Comparison of ENCODE assay signal across 25 mouse cellular contexts in genomic region chr10:108283418-108283817, GRCm38 (mm10). TPM values are rescaled to one million over a fixed set of nuclear protein-coding genes. Genes with fewer than 3 reads are reported as not detected.
DNase-seq lines count a peak whose midpoint lies in the region; ATAC-seq and TF ChIP-seq lines count a peak whose summit lies in the region.
"Had no signal": no experiment of that assay in that cellular context is flagged by ENCODE, and none has a peak within 500 bp of the region (broad histone marks: within the 10 kb centered on the region; RNA-seq: fewer than 3 reads in every experiment).

No protein-coding gene starts in this region.

- no peaks in the 10 kb centered on the region for H3K79me2 ChIP-seq in MEL (ENCODE audit: control insufficient read depth, insufficient read depth, low read length, poor library complexity)

- no peak overlapping the region for H3K4me3 ChIP-seq in hindbrain, embryonic 14.5 days (replicated peaks; ENCODE audit: low read length)
- no peak overlapping the region for H3K4me3 ChIP-seq in hindbrain, embryonic 11.5 days (ENCODE audit: low read depth, low read length)
- no peak overlapping the region for H3K4me3 ChIP-seq in MEL (ENCODE audit: control insufficient read depth in 1 of 2, insufficient read depth in 1 of 2, low read depth in 2 of 2, low read length in 2 of 2)
- no peak overlapping the region for H3K4me3 ChIP-seq in neural tube, embryonic 15.5 days (replicated peaks)
- H3K4me3 ChIP-seq in liver, embryonic 12.5 days: no peak overlapping the region
- H3K4me3 ChIP-seq: forebrain, embryonic 10.5 days; forebrain, embryonic 13.5 days; gastrocnemius, adult 2 months; heart, embryonic 13.5 days; hindbrain, embryonic 12.5 days; intestine, embryonic 15.5 days had no signal

- no peaks in the 10 kb centered on the region for H3K9me3 ChIP-seq in hindbrain, embryonic 14.5 days (ENCODE audit: control insufficient read depth, low read length)
- H3K9me3 ChIP-seq in hindbrain, embryonic 11.5 days (ENCODE audit: control insufficient read depth, low read length): no peaks in the 10 kb centered on the region
- H3K9me3 ChIP-seq in MEL (replicated peaks; ENCODE audit: insufficient read depth, low read length): no peaks in the 10 kb centered on the region
- H3K9me3 ChIP-seq in neural tube, embryonic 15.5 days (replicated peaks): no peaks in the 10 kb centered on the region
- H3K9me3 ChIP-seq in liver, embryonic 12.5 days (replicated peaks): no peaks in the 10 kb centered on the region
- H3K9me3 ChIP-seq: forebrain, embryonic 10.5 days; forebrain, embryonic 13.5 days; heart, embryonic 13.5 days; hindbrain, embryonic 12.5 days; intestine, embryonic 15.5 days had no signal

- H3K4me2 ChIP-seq in hindbrain, embryonic 14.5 days (replicated peaks): no peak overlapping the region
- no peak overlapping the region for H3K4me2 ChIP-seq in hindbrain, embryonic 11.5 days (replicated peaks; ENCODE audit: low read depth, low read length)
- no peak overlapping the region for H3K4me2 ChIP-seq in neural tube, embryonic 15.5 days
- H3K4me2 ChIP-seq in liver, embryonic 12.5 days: no peak overlapping the region
- H3K4me2 ChIP-seq: forebrain, embryonic 13.5 days; heart, embryonic 13.5 days; hindbrain, embryonic 12.5 days; intestine, embryonic 15.5 days had no signal

- TF ChIP-seq EP300 in MEL (IDR thresholded peaks at IDR 0.05; ENCODE audit: low read depth in 1 of 2, low read length in 2 of 2): no peak

- no peak for TF ChIP-seq CTCF in MEL (IDR thresholded peaks at IDR 0.05 in 2 of 3, conservative IDR thresholded peaks at IDR 0.05 in 1 of 3; ENCODE audit: control insufficient read depth in 1 of 3, insufficient read depth in 1 of 3, low read depth in 2 of 3, low read length in 3 of 3, poor library complexity in 1 of 3, severe bottlenecking in 1 of 3)

- no peak for TF ChIP-seq POLR2A in MEL (IDR thresholded peaks at IDR 0.05; ENCODE audit: control insufficient read depth in 1 of 2, insufficient read depth in 1 of 2, low read depth in 1 of 2, low read length in 2 of 2, poor library complexity in 1 of 2)

- no peak overlapping the region for H3K9ac ChIP-seq in hindbrain, embryonic 14.5 days
- H3K9ac ChIP-seq in hindbrain, embryonic 11.5 days (ENCODE audit: low read depth, low read length): no peak overlapping the region
- H3K9ac ChIP-seq in MEL (ENCODE audit: control insufficient read depth, low read depth, low read length, poor library complexity, severe bottlenecking): no peak overlapping the region
- H3K9ac ChIP-seq in neural tube, embryonic 15.5 days (replicated peaks): no peak overlapping the region
- no peak overlapping the region for H3K9ac ChIP-seq in liver, embryonic 12.5 days
- H3K9ac ChIP-seq: forebrain, embryonic 13.5 days; heart, embryonic 13.5 days; hindbrain, embryonic 12.5 days; intestine, embryonic 15.5 days had no signal

- H3K27me3 ChIP-seq in hindbrain, embryonic 14.5 days (ENCODE audit: control insufficient read depth, insufficient read depth, low read length): no peaks in the 10 kb centered on the region
- no peaks in the 10 kb centered on the region for H3K27me3 ChIP-seq in hindbrain, embryonic 11.5 days (ENCODE audit: control insufficient read depth, insufficient read depth, low read length)
- H3K27me3 ChIP-seq in MEL (ENCODE audit: control insufficient read depth in 1 of 2, insufficient read depth in 2 of 2, low read length in 2 of 2): no peaks in the 10 kb centered on the region
- H3K27me3 ChIP-seq in neural tube, embryonic 15.5 days (replicated peaks): no peaks in the 10 kb centered on the region
- H3K27me3 ChIP-seq in liver, embryonic 12.5 days (replicated peaks): no peaks in the 10 kb centered on the region
- H3K27me3 ChIP-seq: forebrain, embryonic 13.5 days; heart, embryonic 13.5 days; hindbrain, embryonic 12.5 days; intestine, embryonic 15.5 days; Patski had no signal

- TF ChIP-seq RAD21 in MEL (IDR thresholded peaks at IDR 0.05; ENCODE audit: low read depth, low read length): no peak

- no peak for DNase-seq in hindbrain, embryonic 14.5 days (ENCODE audit: low spot score)
- DNase-seq in hindbrain, embryonic 11.5 days (ENCODE audit: low spot score): no peak
- no peak for DNase-seq in MEL (ENCODE audit: low read depth, low spot score)
- DNase-seq in layer of hippocampus, postnatal 36 days: no peak
- DNase-seq: adrenal gland, postnatal 10 days; adrenal gland, postnatal 36 days; cerebellum, adult 18-20 months; cerebellum, adult 9-11 months; cerebellum, postnatal 25 days; gastrocnemius, adult 2 months; gastrocnemius, postnatal 14 days; heart, adult 18-20 months; heart, postnatal 14 days; heart, postnatal 4 days had no signal

- no peaks in the 10 kb centered on the region; the same call in 1 of the 2 replicates for H3K4me1 ChIP-seq in hindbrain, embryonic 14.5 days (replicated peaks; ENCODE audit: control insufficient read depth, insufficient read depth, low read length)
- H3K4me1 ChIP-seq in hindbrain, embryonic 11.5 days (replicated peaks; ENCODE audit: control insufficient read depth, insufficient read depth, low read length): no peaks in the 10 kb centered on the region
- H3K4me1 ChIP-seq in MEL (ENCODE audit: control insufficient read depth in 1 of 2, insufficient read depth in 2 of 2, low read length in 2 of 2): peaks cover 1 to 4% of the 10 kb centered on the region in 2 experiments; a peak in 1 of 4 replicates
- H3K4me1 ChIP-seq in neural tube, embryonic 15.5 days: peaks cover 5% of the 10 kb centered on the region; the same call in 1 of the 2 replicates
- peaks cover 6% of the 10 kb centered on the region for H3K4me1 ChIP-seq in liver, embryonic 12.5 days
- H3K4me1 ChIP-seq: forebrain, embryonic 10.5 days; forebrain, embryonic 13.5 days; intestine, embryonic 15.5 days had no signal

- 0 out of 2 replicates have a peak overlapping the region, but pooled peaks have one; percentile 38 for H3K27ac ChIP-seq in hindbrain, embryonic 14.5 days
- H3K27ac ChIP-seq in hindbrain, embryonic 11.5 days (ENCODE audit: low read depth, low read length): no peak overlapping the region
- no peak overlapping the region for H3K27ac ChIP-seq in MEL (ENCODE audit: control insufficient read depth, low read depth, low read length)
- H3K27ac ChIP-seq in neural tube, embryonic 15.5 days (replicated peaks): peak overlapping the region; percentile 66
- H3K27ac ChIP-seq in liver, embryonic 12.5 days: no peak overlapping the region
- H3K27ac ChIP-seq: forebrain, embryonic 10.5 days; forebrain, embryonic 13.5 days; gastrocnemius, adult 2 months; heart, embryonic 13.5 days; hindbrain, embryonic 12.5 days; intestine, embryonic 15.5 days had no signal

- WGBS in hindbrain, embryonic 14.5 days: 91% methylated on average over 2 of the region's 2 CpGs
- WGBS in hindbrain, embryonic 11.5 days: 92% methylated on average over 2 of the region's 2 CpGs
- WGBS in neural tube, embryonic 15.5 days: 90% methylated on average over 2 of the region's 2 CpGs
- 76% methylated on average over 2 of the region's 2 CpGs for WGBS in liver, embryonic 12.5 days (ENCODE audit: insufficient replicate concordance)

- ATAC-seq in hindbrain, embryonic 14.5 days (ENCODE audit: low FRiP score): no peak
- no peak; the same call in 1 of the 2 replicates for ATAC-seq in hindbrain, embryonic 11.5 days (ENCODE audit: low FRiP score)
- no peak for ATAC-seq in neural tube, embryonic 15.5 days (ENCODE audit: low FRiP score)
- ATAC-seq in liver, embryonic 12.5 days: no peak
- ATAC-seq: CD4-positive, CD25-positive, alpha-beta regulatory T cell, adult 4 months; forebrain, embryonic 13.5 days; forebrain, embryonic 16.5 days; intestine, embryonic 15.5 days; Patski had no signal

- peaks cover 27% of the 10 kb centered on the region for H3K36me3 ChIP-seq in hindbrain, embryonic 14.5 days (replicated peaks; ENCODE audit: control insufficient read depth, insufficient read depth)
- H3K36me3 ChIP-seq in hindbrain, embryonic 11.5 days (ENCODE audit: control insufficient read depth, insufficient read depth, low read length): no peaks in the 10 kb centered on the region
- H3K36me3 ChIP-seq in MEL (ENCODE audit: control insufficient read depth in 1 of 2, insufficient read depth in 2 of 2, low read length in 2 of 2): peaks cover 0 to 3% of the 10 kb centered on the region in 2 experiments
- peaks cover 8% of the 10 kb centered on the region for H3K36me3 ChIP-seq in neural tube, embryonic 15.5 days
- peaks cover 20% of the 10 kb centered on the region for H3K36me3 ChIP-seq in liver, embryonic 12.5 days

TF ChIP-seq in MEL, 35 proteins besides CTCF, POLR2A, EP300 and RAD21:
- peak; percentile 68 for TF ChIP-seq ZNF384 (IDR thresholded peaks at IDR 0.05; ENCODE audit: low read depth, low read length)
- no peak for TF ChIP-seq CHD1 (IDR thresholded peaks at IDR 0.05; ENCODE audit: low read depth, low read length)
- 0 out of 2 replicates have a peak, but pooled peaks have one; percentile 29 for TF ChIP-seq GATA1 (IDR thresholded peaks at IDR 0.05; ENCODE audit: low read depth, low read length)
TF ChIP-seq in MEL: peak in this region for 2.

RNA-seq across cellular contexts. Expression of gene Pawr, which starts 48.5 kb away (rescaled TPM):
- polyA plus RNA-seq in hindbrain, embryonic 14.5 days (2014; fragmentation: Nextera tagmentation; extraction: Ambion mirVana): 4.3 and 4.9 TPM in 2 replicates
- polyA plus RNA-seq in hindbrain, embryonic 11.5 days (2014; fragmentation: Nextera tagmentation; extraction: Ambion mirVana): 13.0 and 13.1 TPM in 2 replicates
- 19.1 and 20.7 TPM in 2 replicates for total RNA-seq in MEL (2012; rRNA removed)
- polyA plus RNA-seq in MEL (2012; ENCODE audit: insufficient read depth in 1 of 2, insufficient read length in 2 of 2, low read depth in 1 of 2, low replicate concordance in 2 of 2, missing spikeins in 1 of 2): 10 to 100 TPM in 1 of 2 experiments, not detected in 1; 29.6 TPM
- 2.9 and 3.3 TPM in 2 replicates for polyA plus RNA-seq in neural tube, embryonic 15.5 days (2015; fragmentation: Nextera tagmentation; extraction: Ambion mirVana)
- polyA plus RNA-seq in liver, embryonic 12.5 days (2016; fragmentation: Nextera tagmentation; extraction: Ambion mirVana): 11.6 and 12.6 TPM in 2 replicates
- 1 to 10 TPM; 2.1 to 2.4 TPM for total RNA-seq in layer of hippocampus, postnatal 36 days (2021)
- total RNA-seq: common myeloid progenitor, adult 5-6 weeks had no signal
- polyA plus RNA-seq: CD4-positive, CD25-positive, alpha-beta regulatory T cell, adult 4 months had no signal

Comparison
In these comparisons a context has a peak if more than half of its experiments do, and no peak if none do; other contexts are left out.
1. H3K27ac ChIP-seq: peak in hindbrain, embryonic 14.5 days (single experiment) and neural tube, embryonic 15.5 days (single experiment); none in hindbrain, embryonic 11.5 days (single experiment), MEL (single experiment) and liver, embryonic 12.5 days (single experiment).